Mouse (Mus musculus): ENCODE measurements at regions not wholly inside any gene's neighbourhood (a gene's known extent, or its start where the extent isn't known, plus 50 kb on each side); places are given as distances from the start of the nearest gene placed in this dataset.
"Not testable (repeated sequence)": the region's sequence is repeated elsewhere in the genome, so short reads cannot be mapped to it uniquely, and the experiment has no call there.

DNA sequence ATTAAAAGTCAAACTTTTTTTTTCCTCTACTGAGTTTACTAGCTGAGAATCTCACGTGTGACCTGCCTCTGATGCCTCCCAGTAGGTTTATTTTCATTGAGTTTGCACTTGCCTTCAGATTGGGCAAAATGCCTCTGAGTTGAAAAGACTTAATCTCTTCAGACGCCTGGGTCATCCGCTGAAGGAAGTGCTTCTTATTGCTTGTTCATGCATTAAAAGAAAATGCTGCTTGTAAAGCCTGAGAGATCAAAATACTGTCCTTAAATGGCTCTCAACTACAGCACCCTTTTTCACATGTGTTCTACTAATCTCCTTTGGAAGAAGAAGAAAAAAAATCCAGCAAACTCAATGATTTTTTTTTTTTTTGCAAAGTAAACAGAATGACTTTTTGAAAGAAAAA, 351.5 kb downstream of the Kcnh5 start:
- no peak for DNase-seq

GRCm38 (mm10) chr12:74824735-74825494, 352.2 kb downstream of the Kcnh5 start:
- peak; percentile 6 for DNase-seq

DNA sequence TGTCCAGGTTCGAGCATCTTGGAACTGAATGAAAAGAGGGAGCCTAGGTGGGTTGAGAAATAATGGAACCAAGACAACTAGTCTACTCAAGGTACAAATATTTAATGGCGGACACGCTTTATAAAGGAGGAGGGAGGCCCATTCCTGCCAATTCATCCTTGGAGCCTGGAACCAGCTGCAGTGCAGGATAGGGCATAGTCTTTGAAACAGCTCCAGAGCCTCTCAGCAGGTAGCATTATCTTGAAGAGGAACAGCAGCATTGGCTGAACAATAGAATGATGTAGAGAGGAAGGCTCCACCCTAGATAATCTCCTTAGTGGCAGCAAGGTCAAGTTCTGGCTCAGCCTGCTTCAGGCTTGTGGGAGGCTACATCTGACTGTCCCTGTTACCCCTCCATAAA, 361.0 kb downstream of the Kcnh5 start:
- not testable (repeated sequence) for DNase-seq

DNA sequence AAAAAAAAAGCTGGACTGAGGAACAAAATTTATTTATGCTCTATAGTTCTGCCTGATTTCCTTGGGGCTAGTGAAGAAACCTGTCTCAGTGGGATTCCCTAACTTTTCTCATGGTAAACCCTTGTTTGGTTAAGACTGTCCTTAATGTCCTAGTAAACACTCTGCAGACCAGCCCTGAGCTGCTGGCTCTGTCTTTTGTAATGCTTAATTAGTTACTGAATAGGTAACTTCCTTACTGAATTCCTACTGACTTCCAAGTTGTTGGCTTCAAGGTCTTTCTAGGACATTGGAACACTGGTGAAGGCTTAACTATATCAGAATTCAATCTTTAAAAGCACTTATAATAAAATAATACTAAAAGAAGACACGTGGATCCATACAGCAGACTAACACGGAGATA, 368.6 kb downstream of the Kcnh5 start:
- not testable (repeated sequence) for DNase-seq

- not testable (repeated sequence) for DNase-seq
Observed at GRCm38 (mm10) chr12:74807926-74808325, 369.2 kb downstream of the Kcnh5 start.

DNA sequence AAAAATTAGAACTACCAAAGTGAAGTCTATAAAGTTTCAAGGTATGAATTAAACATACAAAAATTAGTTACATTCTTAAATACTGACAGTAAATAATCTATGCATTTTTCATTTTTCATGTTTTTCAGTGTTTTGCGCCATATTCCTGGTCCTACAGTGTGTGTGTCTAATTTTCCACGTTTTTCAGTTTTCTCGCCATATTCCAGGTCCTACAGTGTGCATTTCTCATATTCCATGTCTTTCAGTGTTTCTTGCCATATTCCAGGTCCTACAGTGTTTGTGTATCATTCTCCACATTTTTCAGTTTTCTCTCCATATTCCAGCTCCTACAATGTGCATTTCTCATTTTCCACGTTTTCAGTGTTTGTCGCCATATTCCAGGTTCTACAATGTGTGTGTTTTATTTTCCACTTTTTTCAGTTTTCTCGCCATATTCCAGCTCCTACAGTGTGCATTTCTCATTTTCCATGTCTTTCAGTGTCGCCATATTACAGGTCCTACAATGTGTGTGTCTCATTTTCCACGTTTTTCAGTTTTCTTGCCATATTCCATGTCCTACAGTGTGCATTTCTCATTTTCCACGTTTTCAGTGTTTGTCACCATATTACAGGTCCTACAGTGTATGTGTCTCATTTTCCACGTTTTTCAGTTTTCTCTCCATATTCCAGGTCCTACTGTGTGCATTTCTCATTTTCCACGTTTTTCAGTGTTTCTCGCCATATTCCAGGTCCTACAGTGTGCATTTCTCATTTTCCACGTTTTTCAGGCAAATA, 373.2 kb downstream of the Kcnh5 start:
- no peak for DNase-seq

DNA sequence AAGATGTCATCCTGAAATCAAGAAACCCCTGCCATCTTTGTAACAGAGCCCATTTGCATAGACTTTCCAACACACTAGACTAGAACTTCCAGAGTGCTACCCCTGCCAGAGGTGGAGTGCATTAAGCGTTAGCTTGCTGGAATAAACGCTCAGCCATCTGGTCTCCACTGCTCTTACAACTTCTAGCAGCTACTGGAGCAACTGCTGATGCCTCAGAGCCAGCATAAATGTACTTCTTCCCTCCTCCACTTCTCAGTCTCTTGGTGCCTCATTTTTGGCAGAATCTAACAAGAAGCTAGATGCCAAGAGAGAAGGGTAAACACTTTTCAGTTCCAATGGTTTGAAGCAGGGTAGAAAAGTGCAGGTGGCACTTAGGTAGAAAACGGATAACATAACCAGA, 385.1 kb downstream of the Kcnh5 start:
- no peak for DNase-seq

DNA sequence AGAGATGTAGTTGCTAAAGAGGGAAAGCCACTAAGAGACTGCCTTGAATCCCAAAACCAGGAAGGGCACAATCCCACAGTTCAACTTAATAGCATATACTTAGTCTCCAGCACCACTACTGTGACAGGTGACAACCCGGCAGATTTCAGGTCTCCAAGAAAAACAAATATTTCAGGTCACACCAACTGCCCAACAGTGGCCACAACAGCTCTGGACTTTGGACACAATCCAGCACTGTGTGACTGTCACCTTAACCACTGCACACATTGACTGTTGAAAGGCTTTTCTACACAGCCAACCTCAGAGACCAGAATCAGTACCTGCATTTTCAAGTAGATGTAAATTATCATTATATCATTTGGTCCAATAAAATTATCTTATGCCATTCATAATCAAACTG, 414.8 kb downstream of the Kcnh5 start:
- no peak for DNase-seq

GRCm38 (mm10) chr12:74745051-74745450, 428.9 kb upstream of the Gm11042 start:
- no peak for DNase-seq

DNA sequence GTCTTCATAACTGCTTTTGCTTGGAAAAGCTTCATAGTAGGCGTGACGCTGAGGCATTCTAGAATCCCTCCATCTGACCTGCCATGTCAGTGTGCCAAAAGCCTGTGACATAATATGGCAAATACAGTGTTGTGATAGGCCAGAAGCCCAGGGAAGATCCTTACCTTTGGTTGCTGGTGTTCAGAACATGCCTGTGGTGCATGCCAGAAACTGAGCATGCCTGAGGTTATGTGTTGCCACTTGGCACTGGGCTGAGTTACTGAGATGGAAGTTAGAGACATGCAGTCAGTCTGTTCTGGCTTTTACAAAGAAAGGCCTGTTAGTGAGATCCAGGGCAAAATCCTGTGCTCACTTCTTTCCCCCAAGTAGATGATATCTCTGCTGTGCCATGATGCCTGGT, 412.7 kb upstream of the Gm11042 start:
- DNase-seq: no peak

DNA sequence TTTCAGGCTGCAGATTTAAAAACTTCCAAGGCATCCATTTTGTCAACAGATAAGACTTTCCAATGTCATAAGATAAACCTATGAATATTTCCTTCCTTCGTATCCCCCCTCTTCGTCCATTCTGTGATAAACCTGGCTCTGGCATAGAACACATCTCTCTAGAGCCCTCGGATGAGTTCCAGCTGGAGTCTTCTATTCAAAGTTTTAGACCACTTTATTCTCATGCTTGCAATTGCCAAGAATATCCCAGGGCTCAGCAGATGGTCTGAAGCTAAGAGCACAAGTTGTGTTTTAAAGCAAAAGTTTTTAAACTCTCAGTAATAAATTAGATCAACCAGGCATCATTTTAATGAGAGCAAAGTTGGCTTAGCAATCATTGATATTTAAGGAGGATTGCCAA, 363.0 kb upstream of the Gm11042 start:
- no peak for DNase-seq

DNA sequence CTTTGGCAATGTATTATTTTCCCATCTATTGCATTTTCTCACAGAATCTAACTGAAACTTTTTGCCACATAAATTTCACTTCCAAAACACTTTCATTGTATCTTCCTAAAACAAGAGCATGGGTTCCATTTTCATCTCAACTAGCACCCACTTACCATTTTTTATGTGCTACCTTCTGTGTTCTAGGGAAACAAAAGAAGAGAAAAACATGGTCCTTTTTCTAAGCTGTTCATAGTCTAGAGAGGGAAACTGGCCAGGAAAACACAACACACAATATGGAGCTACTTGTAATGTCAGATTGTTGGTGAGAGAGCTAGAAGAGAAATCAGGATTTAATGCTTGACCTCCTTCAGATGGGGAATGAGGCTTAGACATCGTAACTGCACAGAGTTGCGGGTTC, 361.6 kb upstream of the Gm11042 start:
- DNase-seq: no peak

DNA sequence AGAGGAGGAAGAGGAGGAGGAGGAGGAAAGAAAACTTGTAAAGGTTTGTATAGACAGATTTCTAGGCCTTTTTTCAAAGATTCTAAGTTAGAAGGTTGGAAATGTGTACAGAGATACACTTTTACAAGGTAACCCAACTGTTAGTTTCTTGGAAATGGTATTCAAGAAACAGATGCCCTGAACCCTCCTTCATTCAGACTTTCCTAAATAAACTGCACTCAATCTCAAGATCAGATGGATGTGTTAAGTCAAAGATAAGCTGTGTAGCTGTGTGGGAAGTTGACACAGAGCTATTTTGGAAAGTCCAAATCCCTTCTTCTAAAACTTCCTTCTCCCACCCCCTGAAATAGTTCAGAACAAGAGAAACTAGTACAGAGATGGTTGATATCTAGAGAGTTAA, 342.2 kb upstream of the Gm11042 start:
- DNase-seq: no peak

- no peak for DNase-seq
Observed at GRCm38 (mm10) chr12:74657036-74657648, 340.9 kb upstream of the Gm11042 start.

- no peak for DNase-seq
Observed at GRCm38 (mm10) chr12:74651256-74651655, 335.1 kb upstream of the Gm11042 start.

- no peak for DNase-seq
Observed at GRCm38 (mm10) chr12:74632827-74633226, 316.6 kb upstream of the Gm11042 start.

DNA sequence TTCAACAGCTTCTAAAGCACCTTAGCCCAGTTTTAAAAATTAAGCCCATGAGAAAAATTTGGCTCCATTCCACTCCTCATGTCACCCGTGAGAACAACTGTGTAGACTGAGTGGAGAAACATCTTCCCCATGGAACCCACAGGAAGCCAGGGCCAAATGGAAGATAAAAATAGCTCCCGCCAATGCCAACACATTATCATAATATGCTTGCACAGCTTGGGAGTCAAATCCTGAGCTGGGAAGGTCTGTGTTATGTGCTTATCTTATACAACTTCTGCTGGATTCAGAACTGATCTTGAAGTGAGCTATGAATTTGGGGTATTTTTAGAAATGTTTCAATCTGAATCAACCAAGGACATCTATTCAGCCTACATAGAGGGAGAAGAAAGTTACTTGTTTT, 279.0 kb upstream of the Gm11042 start:
- no peak for DNase-seq

DNA sequence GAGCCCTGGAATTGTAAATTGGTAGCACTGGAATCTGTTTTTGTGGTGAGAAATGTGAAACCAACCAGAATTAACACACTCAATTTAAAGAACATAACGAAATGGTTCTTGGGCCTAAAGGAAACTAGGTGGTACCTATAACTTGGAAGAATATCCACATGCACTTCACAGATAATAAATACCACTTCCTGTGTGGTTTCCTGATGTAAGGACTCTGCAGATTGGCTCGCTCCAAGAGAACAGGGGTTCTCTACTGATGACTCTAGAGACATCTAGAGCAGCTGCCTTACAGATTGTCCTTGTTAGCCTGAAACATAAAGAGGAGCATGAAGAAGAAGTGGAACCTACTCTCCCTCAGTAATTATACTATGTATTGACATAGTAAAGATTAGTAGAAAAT, 238.4 kb upstream of the Gm11042 start:
- no peak for DNase-seq

DNA sequence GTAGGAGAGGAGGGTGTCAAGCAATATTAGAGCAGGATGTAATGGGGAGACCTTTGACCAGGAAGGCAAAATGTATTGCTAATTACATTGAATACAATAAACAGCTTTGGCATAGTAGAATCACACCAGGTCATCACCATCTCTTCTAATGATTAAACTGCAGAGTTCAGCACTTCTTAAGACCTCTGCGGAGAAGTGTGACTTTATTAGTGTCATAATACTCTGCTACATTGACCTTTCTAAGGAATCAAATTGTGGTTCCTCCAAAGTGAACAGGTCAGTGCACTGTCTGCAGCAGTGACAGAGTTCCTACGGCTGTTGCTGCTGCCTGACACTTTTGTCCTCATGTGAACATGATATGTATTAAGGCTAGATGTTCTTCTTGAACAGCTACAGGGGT, 228.0 kb upstream of the Gm11042 start:
- DNase-seq: no peak

DNA sequence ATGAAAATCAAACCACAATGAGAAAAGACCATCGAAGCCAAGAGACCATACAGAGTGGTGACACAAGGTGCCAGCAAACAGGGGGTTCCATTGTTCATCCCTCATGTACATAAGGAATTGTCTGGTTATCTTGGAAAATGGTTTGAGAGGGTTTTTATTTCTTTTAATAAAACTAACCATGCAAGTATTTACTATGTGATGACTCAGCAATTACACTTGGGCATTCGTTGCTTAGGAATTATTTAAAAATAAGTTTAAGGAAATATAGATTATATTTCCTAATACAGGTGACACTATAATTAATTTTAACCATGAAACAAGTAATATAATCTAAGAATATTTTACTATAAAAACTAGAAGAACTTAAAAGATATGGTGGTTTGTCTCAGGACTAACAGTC, 218.7 kb upstream of the Gm11042 start:
- no peak for DNase-seq

GRCm38 (mm10) chr12:74528983-74529566, 212.9 kb upstream of the Gm11042 start:
- no peak for DNase-seq

- DNase-seq: no peak
Observed at GRCm38 (mm10) chr12:74527190-74527621, 211.0 kb upstream of the Gm11042 start.

- no peak for DNase-seq
Observed at GRCm38 (mm10) chr12:74523988-74524387, 207.8 kb upstream of the Gm11042 start.

DNA sequence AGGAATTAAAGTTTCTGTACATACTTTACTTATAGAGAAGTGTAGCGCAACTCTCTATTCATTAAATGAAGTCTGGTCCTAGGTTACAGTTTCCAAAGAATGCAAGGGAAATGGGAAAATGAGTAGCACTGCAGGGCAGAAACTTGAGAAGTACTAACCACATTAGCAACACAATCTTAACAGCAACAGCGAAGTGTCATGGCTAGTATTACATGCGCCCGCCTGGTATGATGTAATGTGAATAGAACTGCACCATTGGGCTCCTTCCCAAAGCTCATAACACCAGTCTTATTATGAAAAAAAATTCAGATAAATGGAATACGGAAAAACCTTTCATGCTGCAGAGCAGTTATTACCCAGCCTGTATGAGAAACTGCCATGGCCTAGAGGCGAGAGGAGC, 201.8 kb upstream of the Gm11042 start:
- DNase-seq: no peak
